Mouse (Mus musculus): ENCODE measurements at regions not wholly inside any gene's neighbourhood (a gene's known extent, or its start where the extent isn't known, plus 50 kb on each side); places are given as distances from the start of the nearest gene placed in this dataset.
"Not testable (repeated sequence)": the region's sequence is repeated elsewhere in the genome, so short reads cannot be mapped to it uniquely, and the experiment has no call there.

GRCm38 (mm10) chr2:78600753-78601152 is 267.2 kb upstream of the Ube2e3 start:
- no peak for DNase-seq (ENCODE audit: low spot score)

DNA sequence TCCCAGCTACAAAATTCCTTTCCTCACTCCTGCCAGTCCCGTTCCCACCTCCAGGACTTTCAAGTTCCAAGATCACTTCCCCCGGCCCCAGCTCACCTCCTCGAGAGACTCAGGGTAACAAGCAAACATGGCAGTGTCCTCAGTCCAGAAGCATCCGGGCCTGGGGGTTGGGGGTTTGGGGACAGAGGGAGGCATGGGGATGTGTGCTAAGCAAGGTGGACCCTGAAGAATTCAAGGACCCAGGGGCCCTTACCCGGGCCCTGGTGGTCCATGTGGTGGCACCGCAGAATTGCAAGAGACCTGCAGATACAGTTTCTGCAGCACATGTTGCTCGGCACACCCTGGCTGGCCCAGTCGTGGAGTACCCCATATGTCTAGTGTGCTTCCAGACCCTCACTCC is 269.9 kb upstream of the Ube2e3 start:
- DNase-seq (ENCODE audit: low spot score): no peak

DNA sequence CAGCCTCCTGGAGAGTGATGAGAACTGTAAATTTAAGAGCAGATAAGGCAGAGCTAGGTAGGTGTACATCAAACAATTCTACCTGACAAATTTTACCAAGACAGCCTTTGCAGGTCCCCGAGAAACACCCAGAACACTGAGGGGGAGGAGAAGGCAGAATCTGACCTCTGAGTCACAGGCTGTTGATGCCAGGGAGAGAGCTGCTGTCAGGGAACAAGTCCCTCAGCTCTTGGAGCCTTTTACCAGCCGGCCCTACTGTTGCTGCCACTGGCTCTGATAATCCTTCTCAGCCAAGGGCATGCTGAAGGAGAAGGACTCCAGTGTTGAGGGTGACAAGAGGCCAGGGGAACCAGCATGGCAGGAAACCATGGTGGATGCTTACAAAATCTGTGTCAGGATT is 271.7 kb upstream of the Ube2e3 start:
- DNase-seq (ENCODE audit: low spot score): no peak

- no peak for DNase-seq (ENCODE audit: low spot score)
These were observed 287.9 kb upstream of the Ube2e3 start for GRCm38 (mm10) chr2:78580013-78580412.

GRCm38 (mm10) chr2:78572492-78572891 is 295.4 kb upstream of the Ube2e3 start:
- DNase-seq (ENCODE audit: low spot score): no peak

DNA sequence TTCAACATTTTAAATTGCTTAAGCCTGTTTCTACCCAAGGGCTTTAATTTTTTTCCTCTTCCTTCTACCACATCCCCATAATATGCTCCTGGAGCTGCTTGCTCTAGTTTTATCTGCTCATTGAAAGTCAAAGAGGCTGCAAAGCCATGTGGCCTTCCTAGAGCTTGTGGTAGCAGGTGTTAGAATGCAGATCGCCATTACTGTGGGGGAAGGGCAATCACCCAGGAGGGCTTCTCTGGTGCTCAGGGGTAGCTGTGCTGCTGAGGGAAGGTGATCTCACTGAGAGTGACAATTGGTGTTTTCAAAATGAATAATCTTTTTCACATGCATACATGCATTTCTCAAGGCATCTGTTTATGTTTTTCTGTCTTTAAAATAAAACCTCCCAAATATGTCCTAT is 309.8 kb upstream of the Ube2e3 start:
- no peak for DNase-seq (ENCODE audit: low spot score)

- no peak for DNase-seq (ENCODE audit: low spot score)
These were observed 316.8 kb upstream of the Ube2e3 start for GRCm38 (mm10) chr2:78551085-78551484.

- no peak for DNase-seq (ENCODE audit: low spot score)
These were observed 319.0 kb upstream of the Ube2e3 start for GRCm38 (mm10) chr2:78548683-78549467.

GRCm38 (mm10) chr2:78547286-78547685 is 320.6 kb upstream of the Ube2e3 start:
- no peak for DNase-seq (ENCODE audit: low spot score)

- no peak for DNase-seq (ENCODE audit: low spot score)
These were observed 327.5 kb upstream of the Ube2e3 start for GRCm38 (mm10) chr2:78540422-78540821.

GRCm38 (mm10) chr2:78539592-78540300 is 328.2 kb upstream of the Ube2e3 start:
- DNase-seq (ENCODE audit: low spot score): no peak

DNA sequence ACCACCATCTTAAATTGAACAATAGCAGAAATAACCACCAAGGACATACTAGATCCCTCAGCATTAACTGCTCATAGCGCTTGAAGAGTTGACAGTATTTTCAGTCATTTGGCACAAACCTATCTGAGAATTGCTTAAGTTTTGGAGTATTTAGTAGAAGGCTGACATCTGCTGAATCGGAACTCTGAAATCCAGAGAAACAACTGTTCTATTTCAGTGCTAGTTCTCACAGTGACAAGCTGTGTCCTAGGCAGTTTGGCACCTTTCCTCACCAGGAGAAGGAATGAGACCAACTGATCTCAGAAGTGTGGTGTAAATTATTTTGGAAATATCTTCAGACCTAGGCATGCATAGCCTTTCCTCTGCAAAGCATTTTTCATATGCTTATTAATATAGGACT is 330.4 kb upstream of the Ube2e3 start:
- no peak for DNase-seq (ENCODE audit: low spot score)

DNA sequence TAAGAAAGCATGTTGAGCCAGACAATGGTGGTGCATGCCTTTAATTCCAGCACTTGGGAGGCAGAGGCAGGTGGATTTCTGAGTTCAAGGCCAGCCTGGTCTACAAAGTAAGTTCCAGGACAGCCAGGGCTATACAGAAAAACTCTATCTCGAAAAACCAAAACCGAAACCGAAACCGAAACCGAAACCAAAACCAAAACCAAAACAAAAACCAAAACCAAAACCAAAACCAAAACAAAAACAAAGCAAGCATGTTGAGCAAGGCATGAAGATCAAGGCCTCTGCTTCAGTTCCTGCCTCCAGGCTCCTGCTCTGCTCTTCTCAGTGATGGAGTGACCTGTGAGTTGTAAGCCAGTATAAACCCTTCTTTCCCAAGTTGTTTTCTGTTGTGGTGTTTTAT is 334.0 kb upstream of the Ube2e3 start:
- DNase-seq (ENCODE audit: low spot score): not testable (repeated sequence)

- DNase-seq (ENCODE audit: low spot score): no peak
These were observed 337.4 kb upstream of the Ube2e3 start for GRCm38 (mm10) chr2:78530535-78530934.

DNA sequence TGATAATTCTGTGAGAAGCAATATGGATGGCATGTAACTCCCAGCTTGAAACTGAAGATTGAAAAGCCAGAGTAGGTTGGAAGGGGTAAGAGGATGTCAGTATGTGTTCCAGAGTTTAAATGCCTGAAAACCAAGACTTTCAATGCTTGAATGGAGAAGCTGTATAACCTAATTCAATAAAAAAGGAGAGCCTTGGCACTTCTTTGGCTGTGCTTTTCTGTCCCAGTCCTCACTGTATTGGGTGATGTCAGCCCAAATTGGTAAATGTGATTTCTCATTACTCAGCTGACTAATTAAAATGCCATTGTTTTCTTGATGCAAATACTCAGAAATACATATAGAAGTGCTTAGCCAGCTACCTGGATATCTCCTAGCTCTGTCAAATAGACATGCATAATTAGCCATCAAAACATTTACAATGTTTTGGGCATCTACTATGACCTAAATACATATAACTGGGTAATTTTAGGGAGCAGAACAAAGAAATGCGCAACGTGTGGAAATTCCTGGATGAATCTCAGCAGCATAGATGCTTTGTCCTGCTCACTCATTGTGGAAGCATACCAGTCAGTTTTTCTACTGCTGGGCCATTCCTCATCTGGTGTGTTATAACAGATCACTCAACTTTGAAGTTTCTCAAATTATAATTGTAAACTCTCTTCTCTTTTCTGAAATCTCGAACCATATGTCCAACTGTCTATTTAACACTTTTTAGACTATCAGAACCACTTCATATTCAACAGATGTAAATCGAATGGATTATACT is 347.5 kb upstream of the Ube2e3 start:
- no peak for DNase-seq (ENCODE audit: low spot score)

DNA sequence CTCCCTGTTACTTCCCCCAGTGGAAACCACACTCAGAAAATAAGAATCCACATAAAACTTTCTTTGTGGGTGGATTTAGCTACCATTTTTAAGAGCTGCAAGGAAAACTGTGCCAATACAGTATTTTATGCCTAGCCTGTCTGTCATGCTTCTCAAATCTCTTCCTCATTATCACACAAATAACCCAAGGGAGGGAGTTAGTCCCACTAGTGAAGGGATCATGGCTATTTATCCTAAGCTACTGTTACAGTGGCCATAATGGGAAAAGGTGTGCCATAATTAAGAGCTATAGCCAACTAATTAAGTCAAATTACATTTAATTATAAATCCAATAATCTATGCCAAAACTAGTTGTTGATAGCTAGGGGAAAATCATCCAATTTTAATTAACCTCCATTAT is 374.8 kb upstream of the Ube2e3 start:
- no peak for DNase-seq (ENCODE audit: low spot score)

- DNase-seq (ENCODE audit: low spot score): no peak
These were observed 387.9 kb upstream of the Ube2e3 start for GRCm38 (mm10) chr2:78480036-78480435.

GRCm38 (mm10) chr2:78459444-78459843 is 408.5 kb upstream of the Ube2e3 start:
- no peak for DNase-seq (ENCODE audit: low spot score)

DNA sequence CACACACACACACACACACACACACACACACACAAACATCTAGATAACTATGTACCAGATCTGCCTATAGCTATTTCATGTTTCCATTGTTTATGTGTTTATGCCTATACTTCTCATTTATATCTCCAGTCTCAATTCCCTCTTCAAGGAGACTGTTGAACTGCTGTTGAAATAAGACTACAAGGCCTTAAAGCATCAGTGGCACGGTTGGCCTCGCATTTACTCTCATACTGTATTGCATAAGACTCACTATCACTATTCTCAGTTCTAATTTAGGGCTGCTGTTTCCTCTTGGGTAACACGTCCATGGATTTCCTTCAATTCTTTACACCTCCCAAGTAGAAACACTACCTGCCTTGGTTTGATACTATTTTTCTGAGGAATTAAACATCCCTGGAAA is 414.5 kb upstream of the Ube2e3 start:
- DNase-seq (ENCODE audit: low spot score): no peak

GRCm38 (mm10) chr2:78436816-78437215 is 431.1 kb upstream of the Ube2e3 start:
- DNase-seq (ENCODE audit: low spot score): no peak

- no peak for DNase-seq (ENCODE audit: low spot score)
These were observed 432.9 kb upstream of the Ube2e3 start for GRCm38 (mm10) chr2:78435071-78435470.

DNA sequence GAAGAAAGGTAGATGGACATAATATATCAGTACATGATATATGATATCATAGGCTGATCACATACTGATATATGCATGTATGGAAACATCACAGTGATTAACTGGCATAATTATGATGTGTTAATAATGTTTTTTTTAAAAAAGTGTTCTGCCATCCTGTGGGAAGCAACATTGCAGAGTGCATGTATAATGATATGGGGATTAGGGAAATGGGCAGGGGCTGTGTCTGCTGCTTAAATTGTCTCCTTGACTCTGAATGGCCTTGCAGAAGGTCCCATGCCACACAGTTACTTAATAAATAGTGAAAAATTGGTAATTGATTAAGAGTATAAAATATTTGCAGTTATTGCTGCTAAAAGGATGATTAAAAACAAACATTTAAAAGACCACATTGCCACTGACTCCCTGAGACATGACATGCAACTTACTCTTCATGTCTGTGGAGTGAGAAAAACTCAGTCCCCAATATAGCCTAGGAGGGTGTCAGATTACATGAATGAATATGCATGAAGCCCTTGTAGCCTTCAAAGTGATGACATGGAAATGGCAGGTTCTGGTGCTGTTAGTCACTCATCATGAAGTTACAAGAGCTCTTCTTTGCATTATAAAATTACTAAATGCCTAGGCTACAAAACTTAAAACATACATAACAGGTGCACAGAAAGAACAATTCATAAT is 440.1 kb upstream of the Ube2e3 start:
- DNase-seq (ENCODE audit: low spot score): no peak
